Mouse (Mus musculus) spleen, postnatal 36 days (tissue): ENCODE measurements at regions not wholly inside any gene's neighbourhood (a gene's known extent, or its start where the extent isn't known, plus 50 kb on each side); places are given as distances from the start of the nearest gene placed in this dataset.

Source experiments
- DNase-seq, 2 experiments: peaks; one replicate each; pipeline ENCODE4 v3.0.0; 2022; ENCODE audit warnings: low spot score in 2 of 2, mixed read lengths in 1 of 2

DNA sequence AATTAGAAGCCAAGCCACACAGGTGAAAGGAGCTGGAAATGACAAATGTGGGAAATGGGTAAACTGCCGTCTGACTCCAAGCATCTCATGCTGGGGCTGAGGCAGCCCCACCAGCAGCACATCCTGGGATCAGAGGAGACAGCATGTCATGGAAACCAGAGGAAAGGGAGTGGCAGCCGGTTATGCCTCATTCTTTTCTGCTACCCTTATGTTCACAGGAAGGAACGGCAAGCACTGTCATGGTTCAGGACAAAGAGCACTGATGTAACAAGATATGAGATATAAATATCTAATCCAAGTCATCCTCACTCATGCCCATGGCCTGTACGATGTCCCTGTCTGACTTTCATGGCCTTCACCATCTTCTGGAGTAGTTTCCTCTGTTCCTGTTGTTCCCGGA lies 125.2 kb upstream of the Tnfaip3 start:
- DNase-seq, result no peak

DNA sequence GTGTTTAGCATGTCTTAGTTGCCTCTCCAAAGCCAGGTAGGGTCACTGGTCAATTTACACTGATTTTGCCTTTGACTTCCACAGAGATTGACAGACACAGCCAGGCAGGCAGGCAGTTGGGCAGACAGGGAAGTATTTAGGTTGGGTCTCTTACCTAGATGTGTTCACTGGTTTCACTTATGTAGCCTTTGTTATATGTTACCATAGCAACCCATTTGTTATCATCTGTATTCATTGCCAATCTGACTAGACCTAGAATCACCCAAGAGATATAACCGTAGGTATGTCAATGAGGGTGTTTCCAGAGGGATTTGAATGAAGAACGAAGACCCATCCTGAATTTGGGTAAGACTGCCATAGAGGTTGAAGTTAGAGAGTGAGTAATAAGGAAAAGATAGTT lies 123.8 kb upstream of the Tnfaip3 start:
- DNase-seq, result no peak

DNA sequence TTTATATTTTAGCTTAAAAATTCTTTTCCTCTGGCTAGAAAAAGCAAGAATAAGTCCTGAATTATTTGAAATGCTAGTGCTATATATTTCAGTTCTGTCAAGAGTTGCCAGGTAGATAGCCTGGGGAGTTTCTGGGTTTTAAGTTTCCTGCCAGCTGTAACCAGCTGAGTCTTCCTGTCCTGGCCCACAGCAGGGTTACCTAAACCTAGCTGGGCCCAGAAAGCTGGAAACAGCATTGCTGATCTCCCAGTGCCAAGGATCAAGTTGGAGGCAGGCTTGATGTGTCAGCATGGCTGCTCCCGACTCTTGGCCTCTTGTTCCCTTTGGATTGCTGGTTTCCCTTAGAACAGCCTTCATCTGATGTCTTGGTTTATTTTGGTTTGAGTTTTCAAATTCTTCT lies 122.8 kb upstream of the Tnfaip3 start:
- no peak for DNase-seq

DNA sequence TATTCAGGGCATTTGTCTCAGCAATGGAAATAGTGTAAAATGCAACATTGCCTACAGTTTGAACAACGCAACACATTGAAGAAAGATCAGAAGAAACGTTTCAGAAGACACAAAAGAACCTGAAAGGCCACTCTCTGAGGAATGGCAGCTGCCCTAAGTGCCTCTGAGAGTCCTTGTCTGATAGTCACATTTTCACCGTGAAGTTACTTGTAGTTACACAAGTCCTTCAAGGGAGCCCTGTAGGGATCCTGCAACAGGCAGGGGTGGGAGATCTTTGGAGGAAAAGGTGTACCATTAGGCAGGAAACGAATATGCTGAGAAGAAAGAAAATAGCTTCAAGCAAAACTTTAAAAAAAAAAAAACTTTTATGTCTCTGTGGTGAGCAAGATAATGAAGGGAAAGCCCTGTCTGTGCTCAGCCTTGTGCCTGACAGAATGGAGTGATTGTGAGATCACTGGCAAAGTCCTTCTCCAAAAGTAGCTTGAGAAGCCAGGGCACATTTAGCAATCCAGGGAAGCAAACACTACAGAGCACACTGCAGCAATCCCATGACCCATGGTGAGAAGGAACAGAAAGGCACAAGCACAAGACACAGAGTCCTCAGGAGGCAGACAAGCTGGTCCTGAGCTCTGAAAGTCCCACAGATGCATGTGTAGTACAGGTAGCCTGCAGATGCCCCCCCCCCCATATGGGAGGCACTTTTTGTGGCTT lies 112.3 kb upstream of the Tnfaip3 start:
- DNase-seq, result no peak

DNA sequence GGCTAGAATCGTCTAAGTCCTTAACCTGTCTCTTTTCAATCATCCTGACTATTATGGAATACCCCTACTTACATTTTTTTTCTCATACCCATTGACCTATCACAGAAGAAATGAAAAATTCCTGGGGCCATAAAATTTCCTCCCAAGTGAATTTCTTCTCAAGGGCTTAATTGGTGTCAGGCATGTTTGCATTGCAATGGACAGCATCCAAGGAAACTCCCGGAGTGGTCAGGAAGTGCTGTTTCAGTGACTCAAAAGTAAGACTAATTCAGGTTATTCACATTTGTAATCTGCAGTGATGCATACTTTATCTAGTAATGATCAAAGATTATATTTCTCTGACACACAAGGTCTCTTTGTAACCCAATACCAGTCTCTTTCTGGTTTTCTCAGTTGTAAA lies 111.5 kb upstream of the Tnfaip3 start:
- DNase-seq, result no peak

DNA sequence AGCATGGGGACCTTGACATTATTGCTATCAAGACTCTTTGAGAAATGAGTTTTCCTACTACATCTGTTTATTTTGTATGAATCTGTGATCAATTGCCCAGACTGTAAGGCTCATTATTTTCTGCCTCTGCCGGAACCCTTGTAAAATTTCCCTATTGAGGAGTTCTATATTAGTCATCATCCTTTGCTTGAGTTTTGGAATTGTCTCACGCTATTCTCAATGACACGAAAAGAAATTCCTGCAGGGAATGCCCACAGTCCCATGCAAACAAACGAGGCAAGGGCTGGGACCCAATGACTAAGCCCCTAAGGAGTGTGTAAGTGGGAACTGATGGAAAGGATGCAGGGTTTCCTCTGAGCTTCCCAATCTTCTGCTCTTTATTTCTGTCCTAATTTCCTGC lies 111.0 kb upstream of the Tnfaip3 start:
- no peak for DNase-seq

DNA sequence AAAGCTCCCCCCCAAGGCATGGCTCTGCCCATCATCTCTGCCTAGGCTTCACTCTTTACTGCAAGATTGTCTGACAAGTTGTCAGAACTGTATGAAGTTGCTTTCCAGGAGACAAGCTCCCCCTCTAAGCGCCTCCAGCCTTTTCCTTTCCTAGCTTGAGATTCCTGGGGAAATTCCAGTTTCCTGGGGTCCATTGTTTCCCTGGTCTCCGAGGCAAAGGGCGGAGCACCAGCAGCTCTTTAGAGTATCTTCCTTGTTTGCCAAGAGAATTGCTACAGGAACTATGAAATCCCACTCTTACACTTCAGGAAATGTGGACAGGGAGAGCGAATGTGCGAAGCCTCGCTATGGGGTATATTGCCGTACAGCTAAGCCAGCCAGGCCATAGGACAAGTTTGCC lies 108.2 kb upstream of the Tnfaip3 start:
- no peak for DNase-seq

DNA sequence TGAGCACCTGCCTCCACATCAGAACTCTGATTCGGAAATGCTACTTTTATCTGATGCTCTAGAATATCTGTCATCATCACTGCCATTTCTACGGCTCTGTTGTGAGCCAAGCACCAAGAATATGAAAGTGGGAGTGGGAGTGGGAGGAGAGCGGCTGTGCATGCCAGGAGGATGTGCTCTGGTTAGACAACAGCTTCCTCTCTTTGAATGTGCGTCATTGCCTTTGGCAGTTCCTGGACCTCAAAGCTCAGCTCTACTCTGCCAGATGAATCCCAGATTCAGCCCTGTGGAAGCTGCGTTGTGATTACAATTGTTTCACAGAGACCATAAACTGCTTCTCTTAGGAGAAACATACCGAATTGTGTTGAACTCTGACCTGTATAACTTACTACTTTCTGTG lies 106.8 kb upstream of the Tnfaip3 start:
- DNase-seq, result no peak

DNA sequence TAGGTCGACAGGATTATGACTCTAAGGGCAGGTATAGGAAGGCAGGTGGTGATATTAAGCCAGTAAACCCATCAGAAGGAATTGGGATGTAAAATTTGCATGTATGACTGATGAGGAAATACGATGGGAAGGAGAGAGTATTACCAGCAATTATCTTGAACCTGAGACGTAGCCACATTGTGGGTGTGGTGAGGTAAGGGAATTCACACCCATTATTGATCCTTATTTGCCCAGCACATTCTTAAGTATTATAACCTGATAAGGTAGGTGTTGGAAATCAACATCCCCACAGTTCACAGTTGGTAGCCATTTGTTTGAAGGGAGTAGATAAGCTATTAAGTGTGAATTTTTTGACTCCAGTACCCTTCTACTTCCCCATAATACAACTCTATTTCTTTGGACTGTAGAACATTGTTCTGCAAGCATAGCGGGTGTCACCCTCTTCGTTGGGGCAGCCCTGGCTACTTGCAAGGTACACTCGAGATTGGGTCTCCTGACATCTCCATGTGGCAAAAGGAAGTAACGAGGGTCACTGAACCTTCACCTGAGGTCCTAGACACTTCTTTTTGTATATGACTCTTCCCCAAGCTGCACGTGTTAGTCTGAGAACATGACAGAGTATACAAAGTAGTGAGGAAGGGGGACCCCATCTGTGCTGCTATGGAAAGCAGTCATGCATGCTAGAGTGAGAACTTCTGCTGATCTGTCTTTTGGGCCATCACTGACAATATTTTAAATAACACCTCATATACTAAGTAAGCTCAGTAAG lies 104.0 kb upstream of the Tnfaip3 start:
- DNase-seq, result no peak

DNA sequence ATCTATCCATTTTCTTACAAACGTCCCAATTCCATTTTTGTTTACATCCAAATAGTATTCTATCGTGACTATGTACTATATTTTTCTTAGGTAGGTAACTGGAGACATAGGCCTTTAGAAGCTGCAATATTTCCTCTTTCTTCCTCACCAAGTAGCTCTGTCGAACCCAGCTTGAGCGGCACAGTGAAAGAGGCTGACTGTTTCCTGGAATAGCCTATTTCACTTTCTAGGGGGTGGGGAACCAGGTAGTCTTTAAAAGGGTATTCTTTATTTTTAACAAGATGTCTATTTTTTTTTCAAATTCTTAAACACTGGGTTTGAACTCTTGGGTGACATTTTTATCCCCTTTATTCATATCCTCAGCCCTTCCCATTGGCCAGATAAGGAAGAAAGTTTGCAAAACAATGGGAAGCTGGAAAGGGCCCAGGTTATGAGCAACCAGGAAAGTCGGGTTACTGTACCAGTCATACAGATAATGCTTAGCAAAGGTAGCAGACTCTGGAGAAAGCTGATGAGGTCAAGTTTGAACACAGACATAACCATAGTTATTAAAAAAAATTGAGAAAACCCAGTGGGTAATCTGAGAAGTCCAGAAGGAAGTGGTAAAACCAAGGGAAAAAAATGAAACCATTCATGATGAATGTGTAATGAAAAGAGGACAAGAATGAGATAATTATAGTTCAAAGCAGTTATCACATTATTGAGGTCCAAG lies 103.3 kb upstream of the Tnfaip3 start:
- DNase-seq, result no peak

DNA sequence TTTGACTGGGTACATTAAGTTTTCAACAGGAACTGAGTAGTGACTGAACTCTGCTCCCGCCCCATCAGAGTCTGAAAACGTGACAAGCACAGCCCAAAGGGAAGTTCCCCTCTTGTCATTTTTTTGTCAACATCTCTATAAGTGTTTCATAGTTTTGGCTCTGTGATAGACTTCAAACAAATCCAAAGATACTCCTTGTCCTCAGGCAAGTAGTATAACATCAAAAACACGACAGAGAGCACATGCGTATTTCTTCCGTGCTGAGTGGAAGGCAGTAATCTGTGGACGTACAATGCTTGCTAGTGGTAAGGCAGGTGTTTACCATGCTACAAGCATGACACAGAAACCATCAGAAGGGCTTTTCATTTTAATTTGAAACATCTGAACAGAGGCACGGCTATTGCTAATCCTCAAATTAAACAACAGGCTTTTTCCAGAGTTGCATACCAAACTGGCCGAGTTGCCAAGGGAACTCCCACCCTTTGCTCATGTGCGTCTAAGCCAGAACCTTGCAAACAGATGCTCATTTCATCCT lies 101.7 kb upstream of the Tnfaip3 start:
- DNase-seq, result peak; percentile 25 to 35

DNA sequence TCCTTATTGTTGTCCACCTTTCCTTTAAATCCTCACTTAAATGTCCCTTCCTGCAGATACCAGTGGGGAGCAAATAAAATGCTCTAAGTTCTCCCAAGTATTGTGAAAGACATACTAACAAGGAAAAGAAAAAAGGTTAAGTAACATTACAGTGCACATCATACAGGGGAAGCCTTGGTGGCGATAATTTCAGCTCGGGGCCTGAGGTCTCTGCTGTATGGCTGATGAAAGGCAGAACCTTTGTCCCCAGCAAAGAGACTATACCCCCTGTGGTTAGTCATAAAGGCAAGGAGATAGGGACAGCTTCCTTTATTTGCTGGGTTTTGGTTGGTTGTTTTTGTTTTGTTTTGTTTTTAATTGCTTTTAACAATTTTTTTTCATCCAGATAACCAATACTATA lies 97.0 kb upstream of the Tnfaip3 start:
- DNase-seq, result no peak

DNA sequence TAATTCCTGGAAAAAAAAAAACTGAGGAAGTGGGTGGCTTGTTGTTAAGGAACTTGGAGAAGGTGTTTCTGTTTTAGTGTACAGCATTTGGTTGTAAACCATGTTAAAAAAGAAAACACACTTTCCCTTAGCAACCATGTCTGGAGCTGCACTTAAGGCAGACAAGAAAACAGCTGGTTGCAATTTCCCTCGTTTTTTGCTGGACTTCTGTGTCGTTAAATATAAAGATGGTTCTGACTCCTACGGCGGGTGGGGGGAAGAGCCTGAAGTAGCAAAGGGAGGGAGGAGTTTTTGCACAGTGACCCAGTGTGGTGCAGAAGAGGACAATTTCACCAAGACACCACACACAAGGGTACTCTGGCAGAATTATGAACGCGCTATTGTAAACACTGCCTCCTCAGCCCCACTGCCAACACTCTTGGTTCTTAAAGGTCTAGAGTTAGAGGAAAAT lies 89.8 kb upstream of the Tnfaip3 start:
- DNase-seq, result no peak

DNA sequence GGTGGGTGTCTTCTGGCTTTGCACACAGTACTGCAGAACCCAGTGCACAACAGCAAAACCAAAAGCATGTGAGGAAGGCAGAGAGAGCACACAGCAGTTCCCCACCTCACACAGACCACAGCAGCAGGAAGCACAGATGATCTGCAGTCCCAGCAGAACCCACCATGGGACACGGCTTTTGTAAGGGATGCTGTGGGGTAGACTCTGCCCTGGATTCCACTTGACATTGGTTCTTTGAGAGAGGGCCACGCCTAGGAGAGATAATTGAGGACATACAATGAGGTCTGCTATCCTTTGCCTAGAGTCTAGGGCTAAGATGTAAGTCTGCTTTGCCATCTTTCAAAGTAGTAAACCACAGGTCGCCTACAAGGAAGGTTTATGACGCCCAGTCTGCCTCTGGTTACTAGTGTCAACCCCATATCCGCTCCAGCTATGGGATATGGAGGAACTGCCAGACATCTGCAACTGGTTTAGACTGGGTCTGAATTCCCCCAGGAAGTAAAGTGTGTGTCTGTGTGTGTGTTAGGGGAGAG lies 89.3 kb upstream of the Tnfaip3 start:
- peak; percentile 22 to 42 for DNase-seq

DNA sequence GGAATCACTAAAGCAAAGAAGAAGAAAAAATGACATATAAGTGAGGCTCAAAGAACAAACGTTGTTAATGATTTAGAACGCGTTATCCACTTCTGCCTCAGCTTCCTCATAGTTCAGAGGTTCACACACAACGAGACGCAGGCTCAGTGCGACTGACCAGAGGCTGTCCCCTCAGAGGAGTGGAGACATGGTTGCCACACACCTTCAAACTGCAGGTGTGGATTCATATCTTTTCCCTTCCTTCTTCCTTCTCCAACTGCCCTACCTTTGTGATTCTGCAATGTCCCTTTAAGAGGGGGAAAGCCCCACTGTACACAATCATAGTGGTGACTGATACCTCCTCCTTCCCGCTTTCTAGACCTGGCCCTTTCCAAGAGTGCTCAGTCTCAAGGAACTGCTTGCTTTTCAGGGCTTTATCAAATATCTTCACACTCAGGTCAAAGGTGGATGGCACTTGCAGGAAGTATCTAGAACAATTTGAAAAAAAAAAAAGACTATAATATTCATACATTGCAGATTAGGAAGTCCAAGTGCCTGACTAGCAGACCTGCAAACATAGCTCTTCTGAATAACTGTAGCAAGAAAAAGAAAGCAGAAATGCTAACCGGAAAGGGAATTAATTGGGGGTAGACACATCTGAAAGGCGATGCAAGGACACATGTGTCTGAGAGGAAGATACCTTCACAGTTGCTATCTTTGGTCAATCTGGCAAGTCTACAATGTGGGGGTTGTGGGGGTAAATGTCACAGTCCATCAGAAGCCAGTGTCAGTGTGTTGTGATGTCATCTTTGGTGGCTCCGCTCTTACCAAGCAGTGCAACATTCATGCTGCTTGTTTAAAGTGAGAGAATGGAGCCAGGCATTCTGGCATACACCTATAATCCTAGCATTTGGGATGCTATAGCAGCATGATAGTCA lies 84.2 kb upstream of the Tnfaip3 start:
- DNase-seq, result peak in 1 of 2 experiments; percentile 33

DNA sequence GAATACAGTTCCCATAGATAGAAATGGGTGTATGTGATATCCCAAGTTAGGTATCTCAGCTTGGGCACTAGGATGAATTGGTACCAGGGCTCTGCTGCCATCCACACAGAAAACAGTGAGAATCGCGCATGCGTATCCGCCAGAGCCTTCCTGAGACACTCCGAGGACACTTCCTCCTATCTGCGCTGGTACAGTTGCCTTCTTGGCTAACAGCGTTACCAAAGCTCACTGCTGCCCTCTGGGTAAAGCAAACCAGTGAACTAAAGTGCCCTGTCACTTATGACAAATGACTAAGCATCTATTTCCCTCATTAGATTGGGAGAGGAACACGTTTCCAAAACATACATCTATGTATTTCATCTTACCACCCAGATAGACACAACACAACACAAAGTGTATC lies 78.8 kb upstream of the Tnfaip3 start:
- peak; percentile 88 to 91 for DNase-seq

DNA sequence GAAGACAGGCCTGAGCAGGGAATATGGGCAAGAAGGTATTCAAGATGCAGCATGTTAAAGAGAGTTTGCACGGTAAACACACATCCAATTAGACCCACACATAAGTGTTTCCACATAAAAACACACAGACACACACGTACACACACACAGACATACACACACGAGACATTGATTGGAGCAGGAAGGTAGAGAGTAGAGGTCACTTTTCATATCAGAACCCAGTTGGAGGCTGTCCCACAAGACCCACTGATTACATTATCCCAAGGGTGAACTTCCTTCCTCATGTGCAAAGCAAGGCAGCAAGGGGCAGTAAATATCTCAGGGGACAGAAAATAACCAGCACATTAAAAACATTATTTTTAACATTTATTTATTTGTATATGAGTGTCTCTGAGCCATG lies 78.2 kb upstream of the Tnfaip3 start:
- no peak for DNase-seq

DNA sequence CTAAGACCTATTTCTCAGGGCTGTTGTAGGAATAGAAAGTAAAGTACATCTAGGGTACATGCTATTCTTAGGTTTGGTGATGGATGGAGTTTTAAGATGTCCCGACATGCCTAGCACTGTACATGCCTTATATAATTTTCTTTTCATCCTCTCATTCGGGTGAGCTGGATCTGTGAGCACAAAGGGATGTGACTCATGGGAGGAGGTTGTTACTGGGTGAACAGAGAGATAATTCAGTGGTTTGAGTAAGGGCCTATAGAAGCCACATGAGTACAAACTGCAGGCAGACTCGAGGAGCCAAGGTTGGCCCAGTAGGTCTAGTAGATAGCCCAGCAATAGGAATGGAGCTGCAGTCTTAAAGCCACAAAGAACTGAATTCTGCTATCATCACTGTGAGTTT lies 76.5 kb upstream of the Tnfaip3 start:
- no peak for DNase-seq

DNA sequence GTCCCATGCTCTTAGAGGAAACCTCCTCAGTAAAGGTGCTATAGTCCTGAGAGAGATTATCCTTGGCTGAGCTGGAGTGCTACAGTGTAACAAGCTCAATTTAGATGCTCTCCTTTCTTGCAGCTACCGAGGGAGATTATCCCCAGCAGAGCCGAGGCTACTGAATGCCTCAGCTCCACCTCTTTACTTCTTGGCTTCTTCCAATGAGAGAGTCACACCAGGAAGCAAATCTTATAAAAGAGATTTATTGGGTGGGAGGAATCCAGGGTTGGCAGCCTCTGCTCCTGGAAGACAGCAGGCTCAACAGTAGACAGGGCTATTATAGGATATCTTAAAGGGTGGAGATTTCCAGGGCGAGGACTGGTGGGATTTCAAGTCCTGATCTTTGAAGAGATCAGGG lies 75.7 kb upstream of the Tnfaip3 start:
- DNase-seq, result no peak

DNA sequence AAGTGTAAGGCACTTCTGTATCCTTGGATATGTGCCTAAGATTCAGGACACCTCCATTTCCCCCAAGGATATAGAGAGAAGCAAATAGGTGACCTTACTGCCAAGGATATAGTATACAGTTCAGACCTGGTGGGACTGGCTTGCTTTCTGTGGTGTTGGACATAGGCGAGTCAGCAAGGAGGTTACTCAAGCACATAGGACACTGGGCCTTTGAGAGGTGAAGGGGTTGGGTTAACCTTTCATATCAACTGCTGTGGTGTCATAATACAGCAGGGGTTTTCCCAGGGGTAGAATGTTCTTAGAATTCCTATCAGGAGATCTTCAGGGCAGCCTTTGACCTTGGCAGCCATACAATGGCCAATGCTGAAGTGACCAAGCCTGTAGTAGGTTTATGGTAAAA lies 71.5 kb upstream of the Tnfaip3 start:
- no peak for DNase-seq

DNA sequence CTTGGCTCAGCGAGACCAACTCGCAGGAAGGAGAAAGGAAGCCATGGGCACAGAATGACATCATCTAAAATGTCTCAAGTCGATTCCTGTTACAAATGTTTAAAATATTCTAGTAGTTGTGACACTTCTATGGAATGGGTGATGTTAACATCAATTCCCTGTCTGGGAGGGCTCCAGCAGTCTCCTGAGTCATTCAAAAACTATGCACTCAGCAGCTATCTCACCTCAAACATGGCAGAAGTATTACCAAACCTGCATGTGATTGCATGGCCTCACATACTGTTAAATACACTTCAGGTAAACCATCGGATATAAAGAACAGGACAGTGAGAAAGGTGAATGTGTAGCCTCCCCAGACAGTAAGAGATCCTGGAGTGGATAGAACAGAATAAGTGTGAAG lies 66.7 kb upstream of the Tnfaip3 start:
- no peak for DNase-seq
